Mouse (Mus musculus) C3H10T1/2 (cell line): ENCODE results near the gene Slc39a5. TPM values are rescaled to one million over a fixed set of nuclear protein-coding genes. Genes with fewer than 3 reads are reported as not detected.

Source experiments
- polyA plus RNA-seq, 2 experiments: library from polyadenylated mRNA; unstranded; fragments of >200 nt; fragmentation: generic; extraction: Trizol; gene quantifications; one replicate each; pipeline ENCODE4 v1.2.1; 2012; ENCODE audit warnings: missing spikeins in 2 of 2

The Slc39a5 gene
- under 1 TPM in 1 of 2 experiments, not detected in 1; 0.08 TPM for polyA plus RNA-seq

DNA sequence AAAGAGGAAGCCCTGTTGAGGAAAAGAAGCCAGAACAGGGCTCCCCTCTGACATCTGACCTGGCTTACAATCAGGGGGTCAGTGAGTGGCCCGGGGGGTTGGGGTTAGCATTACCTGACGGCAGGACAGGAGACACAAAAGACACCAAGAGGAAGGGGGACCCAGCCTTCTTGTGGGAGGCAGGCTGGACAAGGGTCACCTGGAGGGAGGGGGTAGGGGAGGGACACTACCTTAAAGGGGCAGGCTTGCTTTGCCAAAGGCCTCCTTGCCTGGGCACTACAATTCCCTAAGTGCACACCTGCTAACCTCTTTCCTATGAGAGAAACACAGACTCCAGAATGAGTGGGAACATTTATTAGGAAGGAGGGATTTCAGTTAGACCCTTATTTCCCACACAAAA lies at the start of gene Slc39a5:
TSS of gene Slc39a5 (minus strand) at position 174 of the 400 bp plus-strand sequence.

GRCm38 (mm10) chr10:128411211-128412054 lies 10.4 kb upstream of the Slc39a5 start, which contains the start of the genes Nabp2 and Rnf41:
TSS of gene Nabp2 (minus strand) at chr10:128411492.
TSS of gene Rnf41 (plus strand) at chr10:128411657.

GRCm38 (mm10) chr10:128376455-128377211 lies 24.4 kb downstream of the Slc39a5 start, which contains the start of gene Ankrd52:
TSS of gene Ankrd52 (plus strand) at chr10:128377115.

DNA sequence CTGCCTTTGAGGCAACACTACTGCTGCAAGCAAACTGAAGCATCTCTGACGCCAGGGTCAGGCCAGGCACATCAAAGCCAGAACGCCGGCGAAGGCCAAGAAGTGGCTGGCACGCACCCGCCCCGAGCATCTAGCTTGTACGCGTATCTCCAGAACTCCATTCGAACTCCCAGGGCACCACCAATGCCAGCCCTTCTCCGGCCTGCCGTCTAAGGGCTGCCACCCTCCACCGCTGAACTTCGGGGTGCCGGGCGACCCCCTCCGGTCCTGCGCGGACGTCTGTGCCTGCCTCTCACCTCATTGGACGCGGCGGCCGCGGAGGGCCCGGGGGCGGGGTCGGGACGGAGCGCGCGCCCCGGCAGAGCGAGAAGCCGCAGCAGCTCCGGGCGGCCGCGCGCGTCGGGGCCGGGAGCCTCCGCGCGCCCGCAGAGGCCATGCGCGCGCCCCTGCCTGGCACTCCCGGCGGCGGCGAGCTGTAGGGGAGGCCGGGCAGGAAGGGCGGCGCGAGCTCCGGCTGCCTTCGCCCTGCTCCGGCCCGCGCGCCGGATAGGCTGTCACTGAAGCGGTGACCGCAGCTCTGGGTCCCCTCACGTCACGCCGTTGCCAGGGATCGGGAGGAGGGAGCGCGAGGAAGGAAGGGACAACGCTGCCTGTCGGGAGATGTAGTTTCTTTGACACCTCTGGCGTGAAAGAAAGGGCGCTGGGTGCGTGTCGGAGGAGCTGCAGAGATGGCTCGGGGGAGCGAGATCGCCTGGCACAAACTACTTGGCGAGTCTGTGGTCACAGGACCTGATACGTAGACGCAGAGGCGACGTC lies 32.4 kb downstream of the Slc39a5 start, which contains the start of gene Coq10a:
TSS of gene Coq10a (minus strand) at position 596 of the 816 bp plus-strand sequence.

Other genes with a start within 250 kb of the Slc39a5 start
- gene Rbms2, start 220.9 kb downstream of the Slc39a5 start, polyA plus RNA-seq = 100 to 1,000 TPM in 1 of 2 experiments, 10 to 100 TPM in 1; 52.3 to 119 TPM
- gene Gls2, start 206.8 kb downstream of the Slc39a5 start, polyA plus RNA-seq = 1 to 10 TPM; 3.1 to 3.2 TPM
- gene Spryd4, start 189.4 kb downstream of the Slc39a5 start, polyA plus RNA-seq = 10 to 100 TPM in 1 of 2 experiments, 1 to 10 TPM in 1; 6.2 to 11.1 TPM
- not detected for gene Mip, start 175.4 kb downstream of the Slc39a5 start, polyA plus RNA-seq
- gene Timeless, start 169.2 kb downstream of the Slc39a5 start, polyA plus RNA-seq = 10 to 100 TPM in 1 of 2 experiments, 1 to 10 TPM in 1; 7.9 to 10.5 TPM
- gene Apon, start 147.1 kb downstream of the Slc39a5 start, polyA plus RNA-seq = under 1 TPM; 0.15 to 0.21 TPM
- not detected for gene Apof, start 132.6 kb downstream of the Slc39a5 start, polyA plus RNA-seq
- gene Stat2, start 130.7 kb downstream of the Slc39a5 start, polyA plus RNA-seq = 10 to 100 TPM in 1 of 2 experiments, 1 to 10 TPM in 1; 1.4 to 16.2 TPM
- not detected for gene Il23a, start 102.5 kb downstream of the Slc39a5 start, polyA plus RNA-seq
- gene Pan2, start 97.9 kb downstream of the Slc39a5 start, polyA plus RNA-seq = 10 to 100 TPM in 1 of 2 experiments, 1 to 10 TPM in 1; 1.8 to 14.3 TPM
- gene Cnpy2, start 78.8 kb downstream of the Slc39a5 start, polyA plus RNA-seq = 100 to 1,000 TPM in 1 of 2 experiments, 10 to 100 TPM in 1; 94.1 to 341 TPM
- gene Cs, start 63.5 kb downstream of the Slc39a5 start, polyA plus RNA-seq = 100 to 1,000 TPM; 126 to 134 TPM
- 10 to 100 TPM; 14.3 to 38.1 TPM for gene Coq10a, start 32.2 kb downstream of the Slc39a5 start, polyA plus RNA-seq
- 10 to 100 TPM in 1 of 2 experiments, 1 to 10 TPM in 1; 3.8 to 14.4 TPM for gene Ankrd52, start 24.1 kb downstream of the Slc39a5 start, polyA plus RNA-seq
- gene Nabp2, start 10.3 kb upstream of the Slc39a5 start, polyA plus RNA-seq = 100 to 1,000 TPM; 126 to 174 TPM
- 10 to 100 TPM; 15.9 to 29.8 TPM for gene Rnf41, start 10.4 kb upstream of the Slc39a5 start, polyA plus RNA-seq
- 100 to 1,000 TPM in 1 of 2 experiments, 10 to 100 TPM in 1; 20.1 to 111 TPM for gene Smarcc2, start 58.0 kb upstream of the Slc39a5 start, polyA plus RNA-seq
- gene Myl6, start 92.9 kb upstream of the Slc39a5 start, polyA plus RNA-seq = 1,000 to 10,000 TPM; 2,019 to 2,698 TPM
- 10 to 100 TPM in 1 of 2 experiments, 1 to 10 TPM in 1; 8.1 to 11.2 TPM for gene Myl6b, start 97.5 kb upstream of the Slc39a5 start, polyA plus RNA-seq
- 10 to 100 TPM; 15.5 to 43.1 TPM for gene Esyt1, start 124.6 kb upstream of the Slc39a5 start, polyA plus RNA-seq
- gene Zc3h10, start 146.5 kb upstream of the Slc39a5 start, polyA plus RNA-seq = 10 to 100 TPM in 1 of 2 experiments, 1 to 10 TPM in 1; 8.7 to 13.7 TPM
- gene Rpl41, start 148.1 kb upstream of the Slc39a5 start, polyA plus RNA-seq = over 10,000 TPM; 19,565 to 33,335 TPM
- gene Pa2g4, start 164.8 kb upstream of the Slc39a5 start, polyA plus RNA-seq = 100 to 1,000 TPM in 1 of 2 experiments, 10 to 100 TPM in 1; 89.5 to 139 TPM
- under 1 TPM; 0.20 to 0.24 TPM for gene Erbb3, start 188.4 kb upstream of the Slc39a5 start, polyA plus RNA-seq
- 1,000 to 10,000 TPM; 3,269 to 4,877 TPM for gene Rps26, start 225.5 kb upstream of the Slc39a5 start, polyA plus RNA-seq
- gene Ikzf4, start 244.8 kb upstream of the Slc39a5 start, polyA plus RNA-seq = under 1 TPM in 1 of 2 experiments, not detected in 1; 0.07 TPM